Mouse (Mus musculus): Measurements from ENCODE around the gene Scarf2. TPM values are rescaled to one million over a fixed set of nuclear protein-coding genes. Genes with fewer than 3 reads are reported as not detected.

The Scarf2 gene
- total RNA-seq, 2 experiments from 2014 or later = not detected

GRCm38 (mm10) chr16:17797812-17798311, 780 bp downstream of the Scarf2 start:
- no peak for ATAC-seq (replicated peaks; ENCODE audit: low FRiP score, poor library complexity, severe bottlenecking)

GRCm38 (mm10) chr16:17798321-17799180, 1.5 kb downstream of the Scarf2 start:
- ATAC-seq (replicated peaks; ENCODE audit: low FRiP score, poor library complexity, severe bottlenecking) = no peak

- ATAC-seq (replicated peaks; ENCODE audit: low FRiP score, poor library complexity, severe bottlenecking) = no peak
These were observed 2.5 kb downstream of the Scarf2 start for GRCm38 (mm10) chr16:17799584-17799983.

GRCm38 (mm10) chr16:17801777-17802455, 4.8 kb downstream of the Scarf2 start:
- no peak for ATAC-seq (replicated peaks; ENCODE audit: low FRiP score, poor library complexity, severe bottlenecking)

GRCm38 (mm10) chr16:17802456-17802838, 5.4 kb downstream of the Scarf2 start:
- no peak for ATAC-seq (replicated peaks; ENCODE audit: low FRiP score, poor library complexity, severe bottlenecking)

- ATAC-seq (replicated peaks; ENCODE audit: low FRiP score, poor library complexity, severe bottlenecking) = no peak
These were observed 6.0 kb downstream of the Scarf2 start for GRCm38 (mm10) chr16:17802839-17803674.

GRCm38 (mm10) chr16:17803675-17804448, 6.8 kb downstream of the Scarf2 start:
- ATAC-seq (replicated peaks; ENCODE audit: low FRiP score, poor library complexity, severe bottlenecking) = no peak

GRCm38 (mm10) chr16:17804449-17804912, 7.4 kb downstream of the Scarf2 start:
- ATAC-seq (replicated peaks; ENCODE audit: low FRiP score, poor library complexity, severe bottlenecking) = no peak

GRCm38 (mm10) chr16:17804982-17805381, 7.9 kb downstream of the Scarf2 start:
- ATAC-seq (replicated peaks; ENCODE audit: low FRiP score, poor library complexity, severe bottlenecking) = no peak

GRCm38 (mm10) chr16:17806581-17807191, 9.6 kb downstream of the Scarf2 start:
- no peak for ATAC-seq (replicated peaks; ENCODE audit: low FRiP score, poor library complexity, severe bottlenecking)

GRCm38 (mm10) chr16:17807192-17808009, 10.3 kb downstream of the Scarf2 start:
- ATAC-seq (replicated peaks; ENCODE audit: low FRiP score, poor library complexity, severe bottlenecking) = no peak

GRCm38 (mm10) chr16:17809125-17809524, 12.0 kb downstream of the Scarf2 start:
- ATAC-seq (replicated peaks; ENCODE audit: low FRiP score, poor library complexity, severe bottlenecking) = no peak

- no peak for ATAC-seq (replicated peaks; ENCODE audit: low FRiP score, poor library complexity, severe bottlenecking)
These were observed 12.6 kb downstream of the Scarf2 start for GRCm38 (mm10) chr16:17809711-17810110.

- ATAC-seq (replicated peaks; ENCODE audit: low FRiP score, poor library complexity, severe bottlenecking) = no peak
These were observed 15.0 kb downstream of the Scarf2 start for GRCm38 (mm10) chr16:17812120-17812519.

- ATAC-seq (replicated peaks; ENCODE audit: low FRiP score, poor library complexity, severe bottlenecking) = no peak
These were observed 16.1 kb downstream of the Scarf2 start for GRCm38 (mm10) chr16:17813173-17813572.

- peak; percentile 79 for ATAC-seq (replicated peaks; ENCODE audit: low FRiP score, poor library complexity, severe bottlenecking)
These were observed 18.6 kb downstream of the Scarf2 start for GRCm38 (mm10) chr16:17815411-17816402.

- no peak for ATAC-seq (replicated peaks; ENCODE audit: low FRiP score, poor library complexity, severe bottlenecking)
These were observed 19.4 kb downstream of the Scarf2 start for GRCm38 (mm10) chr16:17816528-17816927.
